Mouse (Mus musculus): ENCODE results near the gene Maip1.

Maip1 gene

DNA sequence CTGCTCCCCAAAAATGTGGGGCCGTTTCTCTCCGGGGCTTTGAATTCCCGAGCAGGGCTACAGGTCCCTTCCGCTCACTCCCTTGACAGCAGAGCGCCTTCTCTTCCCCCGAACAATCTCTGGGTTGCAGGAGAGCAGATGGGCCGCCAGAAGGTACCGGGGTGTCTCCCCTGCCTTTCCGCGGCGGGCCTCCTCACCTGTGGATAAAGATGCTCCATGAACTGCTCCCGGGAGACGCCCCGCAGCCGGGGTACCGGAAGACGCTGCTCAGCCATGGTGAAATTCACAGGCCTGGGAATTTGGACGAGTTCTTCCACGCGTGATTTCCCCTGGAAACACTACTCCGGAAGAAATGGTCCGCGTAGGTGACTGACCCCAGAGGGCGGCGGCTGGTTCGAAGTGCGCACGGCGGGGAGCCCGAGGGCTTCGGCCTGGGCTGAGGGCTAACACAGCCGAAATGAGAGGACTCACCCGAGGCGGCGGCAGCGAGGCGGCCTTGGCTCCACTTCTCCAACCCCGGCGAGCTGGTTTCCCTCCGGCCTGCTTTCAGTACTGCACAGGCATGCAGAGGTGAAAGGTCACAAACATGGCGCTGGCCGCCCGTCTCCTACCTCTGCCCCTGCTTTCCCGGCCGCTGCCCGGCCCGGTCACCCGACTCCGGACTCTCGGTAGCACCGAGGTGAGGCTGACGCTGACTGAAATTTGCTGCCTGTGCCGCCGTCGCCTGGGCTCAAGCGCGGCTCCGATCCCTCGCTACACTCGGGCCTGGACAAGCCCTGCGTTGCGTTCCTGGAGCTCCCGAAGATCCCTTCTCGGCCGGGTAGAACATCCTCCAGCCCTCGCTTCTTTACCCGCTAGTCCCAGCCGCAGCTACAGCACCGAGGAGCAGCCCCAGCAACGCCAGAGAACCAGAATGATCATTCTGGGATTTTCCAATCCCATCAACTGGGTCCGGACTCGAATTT, at the start of gene Maip1, which contains the start of gene Tyw5:
Maip1 (plus strand) TSS at position 142 of the 965 bp plus-strand sequence.
Tyw5 (minus strand) TSS at position 915 of the 965 bp plus-strand sequence.
- H3K4me1 ChIP-seq (replicated peaks; ENCODE audit: low read depth, low read length): peaks cover 29% of the 10 kb centered on the region
- TF ChIP-seq POU5F1 (IDR thresholded peaks at IDR 0.05; ENCODE audit: borderline replicate concordance, low read length) (no peak; the same call in 1 of the 2 replicates), CTCF (conservative IDR thresholded peaks at IDR 0.05; ENCODE audit: low read length) (no peak), NANOG (IDR thresholded peaks at IDR 0.05; ENCODE audit: borderline replicate concordance, low read length) (no peak)
- H3K9me3 ChIP-seq (ENCODE audit: low read length): no peaks in the 10 kb centered on the region
- H3K36me3 ChIP-seq (ENCODE audit: insufficient read depth, low read length): peaks cover 25% of the 10 kb centered on the region
- H3K4me3 ChIP-seq (replicated peaks; ENCODE audit: low read length): peak within 1 kb of the TSS; percentile 91
- no peaks in the 10 kb centered on the region for H3K27me3 ChIP-seq (ENCODE audit: insufficient read depth, low read length)

DNA sequence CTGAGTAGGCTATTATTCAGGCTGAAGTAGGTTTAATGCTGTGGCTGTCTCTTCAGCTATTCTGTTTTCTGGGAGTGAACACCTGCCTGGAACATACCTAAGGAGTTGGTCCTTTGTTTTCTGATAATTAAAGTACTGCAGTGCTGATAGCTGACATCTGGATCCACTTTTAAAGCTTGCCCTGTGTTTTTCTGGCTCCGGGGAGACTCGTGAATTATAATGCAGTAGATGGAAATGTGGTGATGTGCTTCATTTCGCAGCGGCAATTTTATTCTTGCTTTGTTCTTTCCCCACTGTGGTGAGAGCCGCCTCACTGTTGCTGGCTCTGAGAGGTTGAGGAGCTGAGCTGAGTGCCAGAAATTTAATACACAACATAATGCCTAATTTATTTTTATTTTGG, 47.6 kb upstream of the Maip1 start:
- Histone ChIP-seq H3K36me3 (ENCODE audit: insufficient read depth, low read length) (no peaks in the 10 kb centered on the region; the same call in 1 of the 2 replicates), H3K4me3 (replicated peaks; ENCODE audit: low read length) (no peak overlapping the region), H3K9me3 (ENCODE audit: low read length) (no peaks in the 10 kb centered on the region), H3K4me1 (replicated peaks; ENCODE audit: low read depth, low read length) (no peaks in the 10 kb centered on the region), H3K27me3 (ENCODE audit: insufficient read depth, low read length) (no peaks in the 10 kb centered on the region)
- TF ChIP-seq CTCF (conservative IDR thresholded peaks at IDR 0.05; ENCODE audit: low read length) (no peak), POU5F1 (IDR thresholded peaks at IDR 0.05; ENCODE audit: borderline replicate concordance, low read length) (no peak), NANOG (IDR thresholded peaks at IDR 0.05; ENCODE audit: borderline replicate concordance, low read length) (no peak)

DNA sequence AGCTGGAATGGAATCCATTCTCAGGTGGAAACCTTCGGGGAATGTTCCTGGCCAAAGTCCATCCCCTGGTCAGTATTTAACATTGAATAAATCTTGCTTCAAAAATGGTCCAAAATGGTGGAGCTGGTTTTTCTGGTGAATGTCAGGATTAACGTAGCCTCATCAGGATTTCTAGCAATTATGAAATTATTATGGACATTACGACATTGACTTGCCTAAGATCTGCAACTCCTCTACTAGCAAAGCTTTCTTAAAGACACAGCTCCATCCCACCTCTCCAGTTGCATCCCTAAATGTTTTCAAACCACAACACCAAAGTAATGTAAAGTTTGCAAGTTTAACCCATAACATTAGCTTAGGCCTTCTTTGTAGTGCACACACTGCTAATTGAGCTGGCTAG, 38.7 kb upstream of the Maip1 start:
- peaks cover 22% of the 10 kb centered on the region for H3K4me1 ChIP-seq (replicated peaks; ENCODE audit: low read depth, low read length)
- peaks cover 5% of the 10 kb centered on the region; the same call in 1 of the 2 replicates for H3K9me3 ChIP-seq (ENCODE audit: low read length)
- no peak for TF ChIP-seq CTCF (conservative IDR thresholded peaks at IDR 0.05; ENCODE audit: low read length)
- no peak for TF ChIP-seq NANOG (IDR thresholded peaks at IDR 0.05; ENCODE audit: borderline replicate concordance, low read length)
- no peak for TF ChIP-seq POU5F1 (IDR thresholded peaks at IDR 0.05; ENCODE audit: borderline replicate concordance, low read length)
- H3K4me3 ChIP-seq (replicated peaks; ENCODE audit: low read length): no peak overlapping the region
- no peaks in the 10 kb centered on the region for H3K36me3 ChIP-seq (ENCODE audit: insufficient read depth, low read length)
- H3K27me3 ChIP-seq (ENCODE audit: insufficient read depth, low read length): no peaks in the 10 kb centered on the region

DNA sequence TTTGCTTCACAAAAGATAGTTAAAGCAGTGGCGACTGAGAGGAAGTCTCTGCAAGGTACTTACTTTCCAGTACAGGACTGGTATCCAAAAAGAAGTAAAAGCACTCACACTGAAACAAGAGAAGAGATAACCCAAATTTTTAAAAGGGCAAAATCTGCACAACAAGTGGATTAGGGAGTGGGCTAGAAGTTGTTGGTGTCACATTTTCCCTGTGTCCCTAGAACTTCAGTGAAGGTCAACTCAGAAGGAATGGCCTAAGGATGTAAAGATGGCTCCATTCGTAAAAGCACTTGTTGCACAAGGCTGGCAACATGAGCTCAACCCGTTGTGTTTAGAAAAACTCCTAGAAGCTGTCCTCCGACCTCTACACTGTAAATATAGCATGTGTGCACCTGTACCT, 37.0 kb upstream of the Maip1 start:
- TF ChIP-seq POU5F1 (IDR thresholded peaks at IDR 0.05; ENCODE audit: borderline replicate concordance, low read length) (no peak), CTCF (conservative IDR thresholded peaks at IDR 0.05; ENCODE audit: low read length) (no peak), NANOG (IDR thresholded peaks at IDR 0.05; ENCODE audit: borderline replicate concordance, low read length) (no peak)
- peaks cover 10% of the 10 kb centered on the region; the same call in 1 of the 2 replicates for H3K9me3 ChIP-seq (ENCODE audit: low read length)
- H3K36me3 ChIP-seq (ENCODE audit: insufficient read depth, low read length): peaks cover 9% of the 10 kb centered on the region
- H3K4me3 ChIP-seq (replicated peaks; ENCODE audit: low read length): no peak overlapping the region
- H3K27me3 ChIP-seq (ENCODE audit: insufficient read depth, low read length): no peaks in the 10 kb centered on the region
- peaks cover 22% of the 10 kb centered on the region for H3K4me1 ChIP-seq (replicated peaks; ENCODE audit: low read depth, low read length)

DNA sequence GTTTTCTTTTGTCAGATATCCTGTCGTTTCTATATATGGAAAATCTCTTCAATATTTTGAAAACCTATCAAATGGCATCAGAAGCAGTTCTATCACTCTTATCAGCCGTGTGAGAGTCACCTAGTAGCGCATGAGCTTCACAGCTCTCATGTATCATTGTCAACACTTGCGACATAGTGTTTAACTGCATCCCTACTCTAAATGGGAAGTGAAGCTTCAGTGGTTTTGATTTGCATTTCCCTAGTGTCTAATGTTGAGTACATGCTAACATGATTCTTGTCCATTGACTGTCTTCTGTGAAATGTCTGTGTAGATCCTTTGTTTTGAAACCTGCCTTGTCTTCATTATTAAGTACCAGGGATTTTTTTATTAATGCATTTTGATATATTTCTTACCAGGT, 35.7 kb upstream of the Maip1 start:
- peaks cover 10% of the 10 kb centered on the region; the same call in 1 of the 2 replicates for H3K9me3 ChIP-seq (ENCODE audit: low read length)
- peaks cover 27% of the 10 kb centered on the region for H3K4me1 ChIP-seq (replicated peaks; ENCODE audit: low read depth, low read length)
- TF ChIP-seq NANOG (IDR thresholded peaks at IDR 0.05; ENCODE audit: borderline replicate concordance, low read length) (no peak), CTCF (conservative IDR thresholded peaks at IDR 0.05; ENCODE audit: low read length) (no peak), POU5F1 (IDR thresholded peaks at IDR 0.05; ENCODE audit: borderline replicate concordance, low read length) (no peak)
- H3K27me3 ChIP-seq (ENCODE audit: insufficient read depth, low read length): no peaks in the 10 kb centered on the region
- H3K4me3 ChIP-seq (replicated peaks; ENCODE audit: low read length): no peak overlapping the region
- H3K36me3 ChIP-seq (ENCODE audit: insufficient read depth, low read length): peaks cover 15% of the 10 kb centered on the region

DNA sequence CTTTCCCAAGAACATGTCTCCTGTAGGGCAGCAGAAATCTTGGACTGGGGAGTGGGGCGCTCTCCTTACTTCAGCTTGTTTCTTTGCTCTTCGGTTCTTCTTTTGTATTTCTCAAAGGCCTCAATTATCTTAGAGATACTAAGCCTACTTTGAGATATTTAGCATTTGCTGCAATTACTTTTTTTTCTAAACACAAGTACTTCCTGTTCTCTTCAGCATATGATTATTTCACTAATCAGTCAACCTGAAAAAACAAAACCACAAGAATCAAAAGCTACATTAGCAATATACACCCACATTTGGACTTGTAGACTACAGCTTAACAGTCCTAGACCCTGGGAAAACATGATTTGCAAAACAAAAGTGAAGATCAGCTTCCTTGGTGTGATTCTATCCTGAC, 30.9 kb upstream of the Maip1 start:
- no peak for TF ChIP-seq CTCF (conservative IDR thresholded peaks at IDR 0.05; ENCODE audit: low read length)
- no peak for TF ChIP-seq NANOG (IDR thresholded peaks at IDR 0.05; ENCODE audit: borderline replicate concordance, low read length)
- TF ChIP-seq POU5F1 (IDR thresholded peaks at IDR 0.05; ENCODE audit: borderline replicate concordance, low read length): no peak
- no peaks in the 10 kb centered on the region for H3K27me3 ChIP-seq (ENCODE audit: insufficient read depth, low read length)
- H3K4me3 ChIP-seq (replicated peaks; ENCODE audit: low read length): no peak overlapping the region

DNA sequence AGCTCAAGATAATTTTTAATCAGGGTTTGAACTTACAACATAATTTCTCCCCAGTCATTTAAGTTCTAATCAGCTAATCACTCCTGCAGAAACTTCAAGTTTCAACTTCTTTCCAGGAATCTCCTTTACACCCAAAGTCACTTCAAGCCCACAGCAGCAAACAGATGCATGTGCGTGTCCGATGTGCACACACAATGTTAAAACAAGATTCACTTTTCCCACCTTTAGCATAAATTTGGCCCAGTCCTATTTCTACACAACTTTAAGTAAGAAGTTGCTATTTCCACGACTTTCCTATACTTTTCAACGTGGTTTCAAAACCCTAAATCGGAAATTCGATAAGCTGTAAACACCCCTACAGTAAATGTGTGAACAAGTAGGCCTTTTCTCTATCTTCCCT, 29.3 kb upstream of the Maip1 start:
- peak overlapping the region; percentile 96 for H3K4me3 ChIP-seq (replicated peaks; ENCODE audit: low read length)
- peaks cover 10% of the 10 kb centered on the region; the same call in 1 of the 2 replicates for H3K9me3 ChIP-seq (ENCODE audit: low read length)
- peaks cover 27% of the 10 kb centered on the region for H3K4me1 ChIP-seq (replicated peaks; ENCODE audit: low read depth, low read length)
- H3K27me3 ChIP-seq (ENCODE audit: insufficient read depth, low read length): no peaks in the 10 kb centered on the region
- H3K36me3 ChIP-seq (ENCODE audit: insufficient read depth, low read length): peaks cover 26% of the 10 kb centered on the region
- TF ChIP-seq CTCF (conservative IDR thresholded peaks at IDR 0.05; ENCODE audit: low read length) (no peak), NANOG (IDR thresholded peaks at IDR 0.05; ENCODE audit: borderline replicate concordance, low read length) (no peak), POU5F1 (IDR thresholded peaks at IDR 0.05; ENCODE audit: borderline replicate concordance, low read length) (no peak)

More for the DNA sequence above, 30.9 kb upstream of the Maip1 start:
- peaks cover 23% of the 10 kb centered on the region for H3K36me3 ChIP-seq (ENCODE audit: insufficient read depth, low read length)
- H3K4me1 ChIP-seq (replicated peaks; ENCODE audit: low read depth, low read length): peaks cover 28% of the 10 kb centered on the region
- H3K9me3 ChIP-seq (ENCODE audit: low read length): peaks cover 10% of the 10 kb centered on the region; the same call in 1 of the 2 replicates
